ENCODE assay signal across 8 mouse cellular contexts in the genomic region with DNA sequence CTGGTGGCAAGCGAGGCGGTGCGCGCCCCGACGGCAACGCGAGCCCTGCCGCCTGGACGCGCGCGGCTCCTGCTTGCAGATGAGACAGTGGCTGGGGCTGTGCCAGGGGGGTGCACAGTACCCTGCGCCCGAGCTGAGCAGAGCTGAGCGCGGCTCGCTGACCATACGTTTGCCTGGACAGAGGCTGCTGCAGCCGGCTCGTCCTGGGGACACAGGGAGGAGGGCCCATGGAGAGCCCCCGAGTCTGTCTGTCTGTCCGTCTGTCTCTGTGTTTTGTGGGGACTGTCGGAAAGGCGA. TPM values are rescaled to one million over a fixed set of nuclear protein-coding genes. Genes with fewer than 3 reads are reported as not detected.
DNase-seq lines count a peak whose midpoint lies in the region; ATAC-seq and TF ChIP-seq lines count a peak whose summit lies in the region.
"Had no signal": no experiment of that assay in that cellular context is flagged by ENCODE, and none has a peak within 500 bp of the region (broad histone marks: within the 10 kb centered on the region; RNA-seq: fewer than 3 reads in every experiment).

No protein-coding gene starts in this region.

- H3K9me3 ChIP-seq in lung, postnatal 0 days (ENCODE audit: low read length), result no peaks in the 10 kb centered on the region
- no peaks in the 10 kb centered on the region for H3K9me3 ChIP-seq in forebrain, embryonic 12.5 days
- no peaks in the 10 kb centered on the region for H3K9me3 ChIP-seq in neural tube, embryonic 15.5 days (replicated peaks)

- H3K9ac ChIP-seq in lung, postnatal 0 days (replicated peaks; ENCODE audit: low read depth), result peak overlapping the region; percentile 60
- H3K9ac ChIP-seq in forebrain, embryonic 12.5 days, result no peak overlapping the region
- H3K9ac ChIP-seq in neural tube, embryonic 15.5 days (replicated peaks), result no peak overlapping the region

- H3K4me1 ChIP-seq in lung, postnatal 0 days (ENCODE audit: insufficient read depth, low read depth, low read length), result no peaks in the 10 kb centered on the region
- H3K4me1 ChIP-seq in forebrain, embryonic 12.5 days, result peaks cover 9% of the 10 kb centered on the region
- H3K4me1 ChIP-seq in neural tube, embryonic 15.5 days, result peaks cover 8% of the 10 kb centered on the region; the same call in 1 of the 2 replicates

- H3K27me3 ChIP-seq in lung, postnatal 0 days (replicated peaks; ENCODE audit: insufficient read depth, low read length), result peaks cover 12% of the 10 kb centered on the region
- H3K27me3 ChIP-seq in forebrain, embryonic 12.5 days, result peaks cover 66% of the 10 kb centered on the region
- H3K27me3 ChIP-seq in neural tube, embryonic 15.5 days (replicated peaks), result peaks cover 52% of the 10 kb centered on the region

- H3K27ac ChIP-seq in lung, postnatal 0 days (ENCODE audit: low read length), result peak overlapping the region; percentile 73
- no peak overlapping the region for H3K27ac ChIP-seq in forebrain, embryonic 12.5 days
- H3K27ac ChIP-seq in neural tube, embryonic 15.5 days (replicated peaks), result no peak overlapping the region
- H3K27ac ChIP-seq: macrophage had no signal

- H3K4me3 ChIP-seq in lung, postnatal 0 days (ENCODE audit: low read depth, low read length), result peak overlapping the region; percentile 54
- peak overlapping the region; percentile 36 for H3K4me3 ChIP-seq in forebrain, embryonic 12.5 days (replicated peaks)
- H3K4me3 ChIP-seq in neural tube, embryonic 15.5 days (replicated peaks), result peak overlapping the region; percentile 32

- no peak for TF ChIP-seq CTCF in lung, postnatal 0 days (IDR thresholded peaks at IDR 0.05)

- TF ChIP-seq EP300 in lung, postnatal 0 days (IDR thresholded peaks at IDR 0.05), result no peak

- peak overlapping the region; percentile 48 for H3K4me2 ChIP-seq in lung, postnatal 0 days (replicated peaks; ENCODE audit: low read depth, low read length)
- peak overlapping the region; percentile 44 for H3K4me2 ChIP-seq in forebrain, embryonic 12.5 days
- H3K4me2 ChIP-seq in neural tube, embryonic 15.5 days, result peak overlapping the region; percentile 48

- no peak; the same call in 1 of the 2 replicates for ATAC-seq in lung, postnatal 0 days
- ATAC-seq in forebrain, embryonic 12.5 days (ENCODE audit: low FRiP score), result no peak
- no peak for ATAC-seq in neural tube, embryonic 15.5 days (ENCODE audit: low FRiP score)

- H3K36me3 ChIP-seq in lung, postnatal 0 days (ENCODE audit: insufficient read depth, low read length), result no peaks in the 10 kb centered on the region
- H3K36me3 ChIP-seq in forebrain, embryonic 12.5 days (replicated peaks), result no peaks in the 10 kb centered on the region
- no peaks in the 10 kb centered on the region for H3K36me3 ChIP-seq in neural tube, embryonic 15.5 days

- DNase-seq in lung, postnatal 0 days (ENCODE audit: low spot score), result peak; percentile 37
- DNase-seq in lung, adult 18-20 months, result no peak
- DNase-seq in kidney, postnatal 14 days, result peak; percentile 50
- no peak for DNase-seq in Muller cell, postnatal 12 days (ENCODE audit: inconsistent ontology term)
- no peak for DNase-seq in right cerebral cortex, postnatal 14 days

- WGBS in lung, postnatal 0 days, result 4% methylated on average over 25 of the region's 25 CpGs
- WGBS in forebrain, embryonic 12.5 days, result 6% methylated on average over 25 of the region's 25 CpGs
- WGBS in neural tube, embryonic 15.5 days, result 7% methylated on average over 16 of the region's 25 CpGs

RNA-seq across cellular contexts. Expression of a gene that starts 0.6 kb away (rescaled TPM):
- 24.8 TPM in 2 replicates for polyA plus RNA-seq in lung, postnatal 0 days (2015; fragmentation: Nextera tagmentation; extraction: Ambion mirVana)
- 1.4 and 1.7 TPM in 2 replicates for polyA plus RNA-seq in forebrain, embryonic 12.5 days (2016; fragmentation: Nextera tagmentation; extraction: Ambion mirVana)
- 0.27 and 7.0 TPM in 2 replicates for polyA plus RNA-seq in neural tube, embryonic 15.5 days (2015; fragmentation: Nextera tagmentation; extraction: Ambion mirVana)
- polyA plus RNA-seq: macrophage had no signal

RNA-seq across cellular contexts. Expression of a gene that starts 21.0 kb away (rescaled TPM):
- 1.1 and 1.4 TPM in 2 replicates for polyA plus RNA-seq in lung, postnatal 0 days (2015; fragmentation: Nextera tagmentation; extraction: Ambion mirVana)
- polyA plus RNA-seq in forebrain, embryonic 12.5 days (2016; fragmentation: Nextera tagmentation; extraction: Ambion mirVana), result 0.97 and 2.2 TPM in 2 replicates
- 10.6 and 14.3 TPM in 2 replicates for polyA plus RNA-seq in neural tube, embryonic 15.5 days (2015; fragmentation: Nextera tagmentation; extraction: Ambion mirVana)

RNA-seq across cellular contexts. Expression of a gene that starts 26.5 kb away (rescaled TPM):
- polyA plus RNA-seq in lung, postnatal 0 days (2015; fragmentation: Nextera tagmentation; extraction: Ambion mirVana), result 130 and 154 TPM in 2 replicates
- polyA plus RNA-seq in forebrain, embryonic 12.5 days (2016; fragmentation: Nextera tagmentation; extraction: Ambion mirVana), result 393 and 406 TPM in 2 replicates
- polyA plus RNA-seq in neural tube, embryonic 15.5 days (2015; fragmentation: Nextera tagmentation; extraction: Ambion mirVana), result 269 and 290 TPM in 2 replicates

RNA-seq across cellular contexts. Expression of a gene that starts 33.9 kb away (rescaled TPM):
- polyA plus RNA-seq in lung, postnatal 0 days (2015; fragmentation: Nextera tagmentation; extraction: Ambion mirVana), result 0.37 and 0.39 TPM in 2 replicates
- polyA plus RNA-seq in forebrain, embryonic 12.5 days (2016; fragmentation: Nextera tagmentation; extraction: Ambion mirVana), result not detected in 2 replicates
- polyA plus RNA-seq in neural tube, embryonic 15.5 days (2015; fragmentation: Nextera tagmentation; extraction: Ambion mirVana), result 0.13 and 0.47 TPM in 2 replicates
- polyA plus RNA-seq: macrophage had no signal

RNA-seq across cellular contexts. Expression of a gene that starts 39.4 kb away (rescaled TPM):
- 11.0 and 19.1 TPM in 2 replicates for polyA plus RNA-seq in lung, postnatal 0 days (2015; fragmentation: Nextera tagmentation; extraction: Ambion mirVana)
- polyA plus RNA-seq in forebrain, embryonic 12.5 days (2016; fragmentation: Nextera tagmentation; extraction: Ambion mirVana), result 0.24 and 0.50 TPM in 2 replicates
- polyA plus RNA-seq in neural tube, embryonic 15.5 days (2015; fragmentation: Nextera tagmentation; extraction: Ambion mirVana), result 0.26 and 0.57 TPM in 2 replicates
- polyA plus RNA-seq: macrophage had no signal

Comparison
In these comparisons a context has a peak if more than half of its experiments do, and no peak if none do; other contexts are left out.
1. DNase-seq: peak in lung, postnatal 0 days (single experiment) and kidney, postnatal 14 days (single experiment); none in lung, adult 18-20 months (0 of 2), Muller cell, postnatal 12 days (single experiment) and right cerebral cortex, postnatal 14 days (single experiment).
2. Peak in every context shown above with its lines, with median percentiles within 50 percentile points of each other: H3K4me2 ChIP-seq and H3K4me3 ChIP-seq.